Mouse (Mus musculus) layer of hippocampus, postnatal 14 days (tissue): Measurements from ENCODE around the gene Tnrc18. TPM values are rescaled to one million over a fixed set of nuclear protein-coding genes. Genes with fewer than 3 reads are reported as not detected.

Experiments used
- DNase-seq, 2 experiments: peaks; one replicate each; pipeline ENCODE4 v3.0.0; 2021 to 2022; ENCODE audit warnings: low spot score in 2 of 2, mixed read lengths in 1 of 2
- total RNA-seq, 2 experiments: library from RNA; stranded (reverse); gene quantifications; 2 replicates each; pipeline ENCODE4 v1.2.3; 2021

Gene Tnrc18
- total RNA-seq, 2 experiments from 2014 or later, result 172 to 184 TPM

GRCm38 (mm10) chr5:142811870-142812443 is 5.5 kb downstream of the Tnrc18 start:
- DNase-seq, result no peak

GRCm38 (mm10) chr5:142810710-142811599 is 6.5 kb downstream of the Tnrc18 start:
- DNase-seq, result no peak

- no peak for DNase-seq
Observed at GRCm38 (mm10) chr5:142807661-142808060, 9.8 kb downstream of the Tnrc18 start.

- no peak for DNase-seq
Observed at GRCm38 (mm10) chr5:142803746-142804145, 13.7 kb downstream of the Tnrc18 start.

GRCm38 (mm10) chr5:142802884-142803283 is 14.6 kb downstream of the Tnrc18 start:
- no peak for DNase-seq

- DNase-seq, result no peak
Observed at GRCm38 (mm10) chr5:142801977-142802376, 15.5 kb downstream of the Tnrc18 start.

- DNase-seq, result no peak
Observed at GRCm38 (mm10) chr5:142800656-142801055, 16.8 kb downstream of the Tnrc18 start.

GRCm38 (mm10) chr5:142800198-142800597 is 17.3 kb downstream of the Tnrc18 start:
- no peak for DNase-seq

- no peak for DNase-seq
Observed at GRCm38 (mm10) chr5:142799259-142799658, 18.2 kb downstream of the Tnrc18 start.

- DNase-seq, result no peak
Observed at GRCm38 (mm10) chr5:142798190-142798589, 19.3 kb downstream of the Tnrc18 start.

GRCm38 (mm10) chr5:142797620-142798019 is 19.8 kb downstream of the Tnrc18 start:
- DNase-seq, result no peak

GRCm38 (mm10) chr5:142796921-142797320 is 20.5 kb downstream of the Tnrc18 start:
- no peak for DNase-seq

- no peak for DNase-seq
Observed at GRCm38 (mm10) chr5:142794582-142794981, 22.9 kb downstream of the Tnrc18 start.

- DNase-seq, result no peak
Observed at GRCm38 (mm10) chr5:142794161-142794560, 23.3 kb downstream of the Tnrc18 start.

GRCm38 (mm10) chr5:142792594-142792993 is 24.9 kb downstream of the Tnrc18 start:
- DNase-seq, result no peak

GRCm38 (mm10) chr5:142788279-142788678 is 29.2 kb downstream of the Tnrc18 start:
- DNase-seq, result no peak

- DNase-seq, result no peak
Observed at GRCm38 (mm10) chr5:142787304-142787905, 30.1 kb downstream of the Tnrc18 start.

GRCm38 (mm10) chr5:142786709-142787108 is 30.8 kb downstream of the Tnrc18 start:
- no peak for DNase-seq

- DNase-seq, result no peak
Observed at GRCm38 (mm10) chr5:142786215-142786614, 31.2 kb downstream of the Tnrc18 start.

GRCm38 (mm10) chr5:142783142-142783540 is 34.3 kb downstream of the Tnrc18 start:
- DNase-seq, result no peak

GRCm38 (mm10) chr5:142782459-142783141 is 34.9 kb downstream of the Tnrc18 start:
- no peak for DNase-seq

- DNase-seq, result no peak
Observed at GRCm38 (mm10) chr5:142780579-142780978, 36.9 kb downstream of the Tnrc18 start.
